Mouse (Mus musculus): ENCODE results near the gene Grip2. TPM values are rescaled to one million over a fixed set of nuclear protein-coding genes. Genes with fewer than 3 reads are reported as not detected.

Grip2 gene
- total and polyA plus RNA-seq, 3 experiments, result 0.07 TPM; not detected in 2

- peaks cover 4 to 16% of the 10 kb centered on the region in 2 experiments for H3K4me1 ChIP-seq (ENCODE audit: control insufficient read depth in 1 of 2, insufficient read depth in 2 of 2)
- no peaks in the 10 kb centered on the region for H3K79me2 ChIP-seq (replicated peaks; ENCODE audit: control insufficient read depth, extremely low read depth, insufficient read depth, poor library complexity, severe bottlenecking)
- no peak overlapping the region for H3K27ac ChIP-seq (ENCODE audit: insufficient read depth, low read depth)
- no peak overlapping the region for H3K9ac ChIP-seq (ENCODE audit: insufficient read depth, low read depth)
- H3K27me3 ChIP-seq (replicated peaks), result peaks cover 76% of the 10 kb centered on the region
- dilution Hi-C loops (cut with MboI; ENCODE audit: extremely low pct_ligation_motif_present, extremely low pct_unique_long_range_greater_than_20kb, low sequenced_read_pairs), result no loop called here
- no peaks in the 10 kb centered on the region for H3K9me3 ChIP-seq (replicated peaks; ENCODE audit: low read length)
- H3K36me3 ChIP-seq (replicated peaks in 1 of 2; ENCODE audit: control insufficient read depth in 1 of 2, insufficient read depth in 1 of 2, low read length in 1 of 2), result no peaks in the 10 kb centered on the region
- peak overlapping the region in 1 of 3 experiments; percentile 23 for H3K4me3 ChIP-seq (replicated peaks in 1 of 3; ENCODE audit: low read depth in 2 of 3, low read length in 2 of 3, poor library complexity in 1 of 3)
- TF ChIP-seq CHD2 (IDR thresholded peaks at IDR 0.05; ENCODE audit: low read length) (peak; percentile 71), JUND (conservative IDR thresholded peaks at IDR 0.05; ENCODE audit: low read depth, low read length) (no peak), BHLHE40 (IDR thresholded peaks at IDR 0.05; ENCODE audit: low read depth, low read length) (peak; percentile 85), RCOR1 (conservative IDR thresholded peaks at IDR 0.05; ENCODE audit: low read depth, low read length) (no peak), MYC (IDR thresholded peaks at IDR 0.05; ENCODE audit: low read depth, low read length) (0 out of 2 replicates have a peak, but pooled peaks have one; percentile 46), ZKSCAN1 (IDR thresholded peaks at IDR 0.05; ENCODE audit: borderline replicate concordance, low read depth, low read length) (no peak), KAT2A (IDR thresholded peaks at IDR 0.05; ENCODE audit: insufficient replicate concordance, low read length) (no peak), CHD1 (IDR thresholded peaks at IDR 0.05; ENCODE audit: low read depth, low read length) (no peak), CTCF (conservative IDR thresholded peaks at IDR 0.05 in 1 of 2, IDR thresholded peaks at IDR 0.05 in 1 of 2; ENCODE audit: low read depth in 2 of 2, low read length in 2 of 2) (no peak), MAFK (IDR thresholded peaks at IDR 0.05; ENCODE audit: insufficient replicate concordance, low read length) (no peak), ELF1 (IDR thresholded peaks at IDR 0.05; ENCODE audit: low read depth, low read length) (0 out of 2 replicates have a peak, but pooled peaks have one; percentile 29), MAX (IDR thresholded peaks at IDR 0.05; ENCODE audit: low read length) (peak; percentile 47; the same call in 1 of the 2 replicates), EP300 (IDR thresholded peaks at IDR 0.05; ENCODE audit: low read length) (no peak), SIN3A (IDR thresholded peaks at IDR 0.05; ENCODE audit: low read length) (peak; percentile 91), MXI1 (IDR thresholded peaks at IDR 0.05; ENCODE audit: low read depth, low read length) (peak; percentile 95)
- peak overlapping the region; percentile 64 for H3K4me2 ChIP-seq (ENCODE audit: insufficient read depth, low read depth, poor library complexity, severe bottlenecking)
- in situ Hi-C loops (cut with MboI; ENCODE audit: low pct_ligation_motif_present, low pct_unique_long_range_greater_than_20kb, low sequenced_read_pairs), result no loop called here
- DNase-seq (ENCODE audit: extremely low read depth), result peak; percentile 66
Observed at GRCm38 (mm10) chr6:91839010-91839871, 12.2 kb upstream of the Grip2 start.

- DNase-seq (ENCODE audit: extremely low read depth), result no peak
- Histone ChIP-seq H3K36me3 (replicated peaks in 1 of 2; ENCODE audit: control insufficient read depth in 1 of 2, insufficient read depth in 1 of 2, low read length in 1 of 2) (no peaks in the 10 kb centered on the region), H3K27ac (ENCODE audit: insufficient read depth, low read depth) (no peak overlapping the region), H3K4me2 (ENCODE audit: insufficient read depth, low read depth, poor library complexity, severe bottlenecking) (no peak overlapping the region), H3K4me3 (replicated peaks in 1 of 3; ENCODE audit: low read depth in 2 of 3, low read length in 2 of 3, poor library complexity in 1 of 3) (no peak overlapping the region), H3K27me3 (replicated peaks) (peaks cover 75% of the 10 kb centered on the region), H3K9ac (ENCODE audit: insufficient read depth, low read depth) (no peak overlapping the region), H3K4me1 (ENCODE audit: control insufficient read depth in 1 of 2, insufficient read depth in 2 of 2) (no peaks in the 10 kb centered on the region), H3K9me3 (replicated peaks; ENCODE audit: low read length) (no peaks in the 10 kb centered on the region), H3K79me2 (replicated peaks; ENCODE audit: control insufficient read depth, extremely low read depth, insufficient read depth, poor library complexity, severe bottlenecking) (no peaks in the 10 kb centered on the region)
- in situ Hi-C loops (cut with MboI; ENCODE audit: low pct_ligation_motif_present, low pct_unique_long_range_greater_than_20kb, low sequenced_read_pairs) (no loop called here), dilution Hi-C loops (cut with MboI; ENCODE audit: extremely low pct_ligation_motif_present, extremely low pct_unique_long_range_greater_than_20kb, low sequenced_read_pairs) (no loop called here)
- TF ChIP-seq KAT2A (IDR thresholded peaks at IDR 0.05; ENCODE audit: insufficient replicate concordance, low read length) (no peak), ETS1 (conservative IDR thresholded peaks at IDR 0.05; ENCODE audit: low read depth, low read length) (no peak), SMC3 (IDR thresholded peaks at IDR 0.05; ENCODE audit: low read depth, low read length) (no peak), POLR2AphosphoS2 (IDR thresholded peaks at IDR 0.05; ENCODE audit: low read depth, low read length) (no peak), JUND (conservative IDR thresholded peaks at IDR 0.05; ENCODE audit: low read depth, low read length) (no peak), CTCF (conservative IDR thresholded peaks at IDR 0.05 in 1 of 2, IDR thresholded peaks at IDR 0.05 in 1 of 2; ENCODE audit: low read depth in 2 of 2, low read length in 2 of 2) (no peak), RAD21 (IDR thresholded peaks at IDR 0.05; ENCODE audit: low read depth, low read length) (no peak), E2F4 (IDR thresholded peaks at IDR 0.05; ENCODE audit: insufficient replicate concordance, low read depth, low read length) (no peak), CHD2 (IDR thresholded peaks at IDR 0.05; ENCODE audit: low read length) (no peak), MEF2A (IDR thresholded peaks at IDR 0.05; ENCODE audit: borderline replicate concordance, low read depth, low read length) (no peak), RCOR1 (conservative IDR thresholded peaks at IDR 0.05; ENCODE audit: low read depth, low read length) (no peak), SIN3A (IDR thresholded peaks at IDR 0.05; ENCODE audit: low read length) (no peak), PAX5 (IDR thresholded peaks at IDR 0.05; ENCODE audit: low read length) (no peak)
Observed at GRCm38 (mm10) chr6:91832863-91833440, 5.9 kb upstream of the Grip2 start.

All from CH12.LX (cell line).